Comparison of ENCODE assay signal across 9 mouse cellular contexts in genomic region chr2:104299160-104299559, GRCm38 (mm10).
DNase-seq lines count a peak whose midpoint lies in the region; ATAC-seq and TF ChIP-seq lines count a peak whose summit lies in the region.
"Had no signal": no experiment of that assay in that cellular context is flagged by ENCODE, and none has a peak within 500 bp of the region (broad histone marks: within the 10 kb centered on the region; RNA-seq: fewer than 3 reads in every experiment).

No protein-coding gene starts in this region.

- no peak overlapping the region for H3K4me3 ChIP-seq in ES-E14 (ENCODE audit: insufficient read depth in 1 of 2, low read depth in 1 of 2, low read length in 2 of 2, poor library complexity in 1 of 2, severe bottlenecking in 1 of 2)
- no peak overlapping the region for H3K4me3 ChIP-seq in neural tube, embryonic 15.5 days (replicated peaks)
- H3K4me3 ChIP-seq in forebrain, embryonic 15.5 days: no peak overlapping the region
- H3K4me3 ChIP-seq: stomach, embryonic 15.5 days had no signal

- no peaks in the 10 kb centered on the region for H3K36me3 ChIP-seq in ES-E14 (ENCODE audit: control insufficient read depth, insufficient read depth, low read length, poor library complexity, severe bottlenecking)
- H3K36me3 ChIP-seq in neural tube, embryonic 15.5 days: no peaks in the 10 kb centered on the region
- no peaks in the 10 kb centered on the region for H3K36me3 ChIP-seq in forebrain, embryonic 15.5 days
- H3K36me3 ChIP-seq: stomach, embryonic 15.5 days had no signal

- H3K27me3 ChIP-seq in neural tube, embryonic 15.5 days (replicated peaks): no peaks in the 10 kb centered on the region
- H3K27me3 ChIP-seq in forebrain, embryonic 15.5 days: no peaks in the 10 kb centered on the region
- H3K27me3 ChIP-seq: stomach, embryonic 15.5 days had no signal

- no peaks in the 10 kb centered on the region for H3K4me1 ChIP-seq in ES-E14 (ENCODE audit: control insufficient read depth in 2 of 2, insufficient read depth in 2 of 2, low read length in 2 of 2, poor library complexity in 1 of 2)
- peaks cover 8% of the 10 kb centered on the region; the same call in 1 of the 2 replicates for H3K4me1 ChIP-seq in neural tube, embryonic 15.5 days
- no peaks in the 10 kb centered on the region for H3K4me1 ChIP-seq in forebrain, embryonic 15.5 days
- H3K4me1 ChIP-seq: stomach, embryonic 15.5 days had no signal

- no peaks in the 10 kb centered on the region for H3K9me3 ChIP-seq in ES-E14 (ENCODE audit: control insufficient read depth, insufficient read depth, low read depth, low read length)
- H3K9me3 ChIP-seq in neural tube, embryonic 15.5 days (replicated peaks): no peaks in the 10 kb centered on the region
- no peaks in the 10 kb centered on the region for H3K9me3 ChIP-seq in forebrain, embryonic 15.5 days
- H3K9me3 ChIP-seq: stomach, embryonic 15.5 days had no signal

- DNase-seq in heart, adult 18-20 months: peak; percentile 9 to 63
- DNase-seq in heart, adult 11 months: no peak
- peak; percentile 90 for DNase-seq in ES-E14 (ENCODE audit: low read depth, low spot score)
- DNase-seq in embryo, embryonic 9.5 days (ENCODE audit: extremely low spot score): peak; percentile 77
- DNase-seq in large intestine, adult 2 months (ENCODE audit: low read depth, low spot score): peak; percentile 21
- DNase-seq in frontal cortex, postnatal 25 days (ENCODE audit: low spot score in 2 of 2): no peak

- ATAC-seq in neural tube, embryonic 15.5 days (ENCODE audit: low FRiP score): 0 out of 2 replicates have a peak, but pooled peaks have one; percentile 37
- ATAC-seq in forebrain, embryonic 15.5 days (replicated peaks): no peak

- WGBS in large intestine, adult 2 months: 13% methylated on average over 7 of the region's 7 CpGs
- 23% methylated on average over 7 of the region's 7 CpGs for WGBS in neural tube, embryonic 15.5 days
- 26% methylated on average over 7 of the region's 7 CpGs for WGBS in forebrain, embryonic 15.5 days

- H3K27ac ChIP-seq in ES-E14 (ENCODE audit: insufficient read depth, low read depth, low read length, poor library complexity, severe bottlenecking): no peak overlapping the region
- no peak overlapping the region for H3K27ac ChIP-seq in neural tube, embryonic 15.5 days (replicated peaks)
- H3K27ac ChIP-seq in forebrain, embryonic 15.5 days (replicated peaks): no peak overlapping the region
- H3K27ac ChIP-seq: stomach, embryonic 15.5 days had no signal

- H3K9ac ChIP-seq in ES-E14 (ENCODE audit: insufficient read depth, low read depth, low read length, poor library complexity, severe bottlenecking): no peak overlapping the region
- no peak overlapping the region for H3K9ac ChIP-seq in neural tube, embryonic 15.5 days (replicated peaks)
- H3K9ac ChIP-seq in forebrain, embryonic 15.5 days (replicated peaks): no peak overlapping the region
- H3K9ac ChIP-seq: stomach, embryonic 15.5 days had no signal

- in situ Hi-C loops in ES-E14 (cut with MboI; ENCODE audit: low sequenced_read_pairs in 2 of 2, unreplicated experiment in 2 of 2): no loop called here

- H3K4me2 ChIP-seq in neural tube, embryonic 15.5 days: no peak overlapping the region
- no peak overlapping the region for H3K4me2 ChIP-seq in forebrain, embryonic 15.5 days (replicated peaks)
- H3K4me2 ChIP-seq: stomach, embryonic 15.5 days had no signal

TF ChIP-seq in ES-E14, 5 proteins besides CTCF, POLR2A, EP300 and RAD21:
- TF ChIP-seq CHD2 (IDR thresholded peaks at IDR 0.05; ENCODE audit: low read depth, low read length): no peak
- no peak for TF ChIP-seq MAFK (IDR thresholded peaks at IDR 0.05; ENCODE audit: insufficient read depth, low read depth, low read length)
- no peak for TF ChIP-seq HCFC1 (IDR thresholded peaks at IDR 0.05; ENCODE audit: borderline replicate concordance, insufficient read depth, low read length)
- TF ChIP-seq ZNF384 (IDR thresholded peaks at IDR 0.05; ENCODE audit: low read depth, low read length): no peak
TF ChIP-seq in ES-E14: peak in this region for 0.

Comparison
In these comparisons a context has a peak if more than half of its experiments do, and no peak if none do; other contexts are left out.
1. DNase-seq: peak in heart, adult 18-20 months (2 of 2), ES-E14 (single experiment), embryo, embryonic 9.5 days (single experiment) and large intestine, adult 2 months (single experiment); none in heart, adult 11 months (single experiment) and frontal cortex, postnatal 25 days (0 of 2).